Mouse (Mus musculus) olfactory bulb, adult 2 months (tissue): ENCODE data around the gene Foxp4. TPM values are rescaled to one million over a fixed set of nuclear protein-coding genes. Genes with fewer than 3 reads are reported as not detected.
A peak's percentile ranks its signal among the peaks of the same experiment; 100 is the strongest.

Experiments used
- H3K27ac ChIP-seq: fragments of 200-500 bp; 2 replicates; pipeline ENCODE4 v1.5.1; 2012; ENCODE audit warnings: low read depth, low read length; ENCODE audit not compliant: insufficient read depth
- H3K4me1 ChIP-seq: fragments of 200-500 bp; 2 replicates; pipeline ENCODE4 v1.6.1; 2012; ENCODE audit warnings: low read length; ENCODE audit not compliant: control insufficient read depth, insufficient read depth
- H3K4me3 ChIP-seq: fragments of 200-500 bp; 2 replicates; pipeline ENCODE4 v1.5.1; 2012; ENCODE audit warnings: mild to moderate bottlenecking, low read depth, low read length, moderate library complexity; ENCODE audit not compliant: insufficient read depth
- CTCF ChIP-seq: fragments of 200-500 bp; IDR thresholded peaks from 2 replicates; pipeline ENCODE4 v1.5.1; 2012; ENCODE audit warnings: low read depth, mild to moderate bottlenecking, low read length, moderate library complexity; ENCODE audit not compliant: insufficient read depth
- POLR2A ChIP-seq: fragments of 200-500 bp; IDR thresholded peaks from 2 replicates; pipeline ENCODE4 v1.6.1; 2012; ENCODE audit warnings: mild to moderate bottlenecking, low read depth, low read length, moderate library complexity; ENCODE audit not compliant: insufficient read depth
- WGBS: fragments of 180-500 bp; shearing (Covaris S2); methylation state at CpG from one replicate; pipeline ENCODE4 v1.1.7; 2018; 5-methylcytosine and 5-hydroxymethylcytosine counted together
- polyA plus RNA-seq: library from polyadenylated mRNA; stranded (reverse); fragments of >200 nt; gene quantifications from 2 replicates; pipeline ENCODE4 v1.2.4, GENCODE M21; 2012; ENCODE audit warnings: low replicate concordance; ENCODE audit not compliant: missing spikeins, insufficient read depth, insufficient read length

Gene Foxp4
- polyA plus RNA-seq, 1 experiment, result not detected

DNA sequence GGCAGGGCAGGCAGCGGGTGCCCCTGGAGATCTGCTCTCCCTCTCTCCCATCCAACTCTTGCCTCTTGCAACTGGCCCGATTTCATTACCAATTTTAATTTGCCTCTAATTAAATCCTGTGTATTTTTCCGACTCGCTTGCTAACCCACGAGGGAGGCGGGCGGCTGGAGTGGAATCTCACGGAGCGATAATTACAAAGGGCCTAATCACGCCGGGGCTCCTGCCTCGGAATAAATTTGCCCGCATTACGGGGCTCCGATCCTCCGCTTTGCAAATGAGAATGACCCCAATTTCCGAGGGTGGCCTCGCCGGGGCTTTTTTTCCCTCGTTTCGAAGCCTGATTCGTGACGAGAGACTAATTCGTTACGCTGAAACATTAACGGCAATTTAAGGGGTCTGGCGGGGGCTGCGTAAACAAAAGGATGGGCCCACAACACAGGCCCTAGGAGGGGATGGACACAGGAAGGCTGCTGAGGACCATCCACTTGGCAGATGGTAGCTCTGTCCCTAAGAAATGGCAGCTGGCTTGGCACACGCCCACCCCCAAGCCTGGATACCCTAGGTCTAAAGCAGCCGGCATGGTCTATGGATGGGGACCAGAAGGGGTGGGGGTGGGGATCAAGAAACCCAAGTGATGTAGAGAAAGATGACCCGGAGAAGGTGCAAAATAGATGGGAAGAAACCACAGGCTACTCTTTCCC, 52.0 kb downstream of the Foxp4 start:
- TF ChIP-seq POLR2A (no peak), CTCF (no peak)
- 35% methylated on average over 31 of the region's 31 CpGs for WGBS
- H3K4me3 ChIP-seq, result no peak overlapping the region
- H3K27ac ChIP-seq, result no peak overlapping the region
- H3K4me1 ChIP-seq, result peaks cover 31% of the 10 kb centered on the region

DNA sequence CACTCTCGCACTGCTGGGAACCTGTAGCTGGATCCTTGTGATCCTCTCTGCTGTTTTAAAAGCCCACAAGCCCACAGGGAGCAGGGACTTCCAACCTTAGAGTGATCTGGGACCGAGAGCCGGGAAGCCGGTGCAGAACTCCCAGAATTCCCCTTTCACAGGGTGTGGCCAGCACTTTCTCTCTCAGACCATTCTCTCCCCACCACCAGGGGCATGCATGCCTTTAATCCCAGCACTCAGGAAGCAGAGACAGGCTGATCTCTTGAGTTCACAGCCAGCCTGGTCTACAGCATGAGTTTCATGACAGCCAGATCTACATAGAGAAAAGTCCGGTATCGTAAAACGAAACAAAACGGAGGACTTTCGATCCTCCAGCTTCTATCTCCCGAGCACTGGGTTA, 54.6 kb downstream of the Foxp4 start:
- H3K4me1 ChIP-seq, result peaks cover 16% of the 10 kb centered on the region
- H3K4me3 ChIP-seq, result no peak overlapping the region
- TF ChIP-seq POLR2A, result no peak
- TF ChIP-seq CTCF, result no peak
- WGBS, result 91% methylated on average over 10 of the region's 10 CpGs
- H3K27ac ChIP-seq, result no peak overlapping the region

DNA sequence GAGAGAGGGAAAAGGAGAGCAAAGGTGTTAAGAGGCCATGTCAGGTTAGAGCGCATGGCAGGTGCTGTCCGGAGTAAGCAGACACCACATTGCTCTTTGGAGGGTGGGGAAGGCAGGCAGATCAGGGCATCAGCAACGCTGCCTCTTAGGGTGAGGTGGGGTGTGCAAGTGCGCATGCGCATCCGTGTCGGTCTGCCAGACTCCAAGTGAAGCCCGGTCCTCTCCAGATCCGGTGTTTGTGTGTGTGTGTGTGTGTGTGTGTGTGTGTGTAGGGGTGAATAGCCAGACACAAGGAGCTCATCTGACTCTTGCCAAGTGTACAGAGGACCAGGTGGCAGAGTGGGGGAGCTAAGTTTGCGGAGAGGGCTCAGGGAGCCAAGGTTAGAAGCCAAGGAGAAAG, 58.4 kb downstream of the Foxp4 start:
- no peak for TF ChIP-seq CTCF
- no peak for TF ChIP-seq POLR2A
- 57% methylated on average over 10 of the region's 10 CpGs for WGBS
- Histone ChIP-seq H3K27ac (no peak overlapping the region), H3K4me1 (peaks cover 2% of the 10 kb centered on the region; the same call in 1 of the 2 replicates), H3K4me3 (no peak overlapping the region)

DNA sequence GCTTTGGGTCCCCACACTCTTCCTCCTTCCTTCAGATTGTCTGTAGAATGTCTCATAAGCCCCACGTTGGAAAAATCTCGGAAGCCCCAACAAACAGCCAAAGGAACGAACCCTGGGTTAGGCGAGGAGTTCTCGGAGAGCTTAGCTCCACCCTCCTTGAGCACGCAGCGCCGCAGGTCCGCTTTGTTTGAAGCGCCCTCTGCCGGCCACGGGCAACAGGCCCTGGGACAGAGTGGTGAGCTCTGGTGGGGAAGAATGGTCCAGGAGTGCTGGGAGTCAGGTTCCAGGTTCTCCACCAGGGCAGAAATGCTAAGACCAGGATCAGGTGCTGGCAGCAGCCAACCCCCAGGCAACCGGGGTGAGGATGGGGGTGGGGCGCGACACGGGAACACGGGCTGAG, 59.9 kb downstream of the Foxp4 start:
- TF ChIP-seq POLR2A, result no peak
- TF ChIP-seq CTCF, result peak; percentile 95
- Histone ChIP-seq H3K27ac (no peak overlapping the region), H3K4me3 (no peak overlapping the region), H3K4me1 (peaks cover 2% of the 10 kb centered on the region; the same call in 1 of the 2 replicates)
- WGBS, result 5% methylated on average over 17 of the region's 17 CpGs

DNA sequence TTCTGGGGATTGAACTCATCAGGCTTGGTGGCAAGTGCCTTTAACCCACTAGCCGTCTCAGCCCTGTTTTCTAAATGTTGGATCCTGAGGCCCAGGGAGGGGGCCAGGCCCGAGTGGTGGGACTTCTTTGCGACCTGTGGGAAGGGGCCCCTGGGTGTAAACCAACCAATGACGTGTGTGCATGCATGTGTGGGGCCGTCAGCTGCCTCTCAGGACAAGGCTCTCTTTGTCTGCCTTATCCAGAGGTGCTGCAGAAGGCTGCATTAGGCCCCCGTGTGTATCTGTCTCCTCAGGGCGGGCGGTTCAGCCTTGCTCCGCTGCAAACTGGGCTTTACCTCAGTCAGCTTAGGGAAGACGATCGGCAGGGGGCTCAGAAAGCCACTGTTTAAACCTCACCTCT, 61.0 kb downstream of the Foxp4 start:
- Histone ChIP-seq H3K4me3 (no peak overlapping the region), H3K27ac (no peak overlapping the region), H3K4me1 (peaks cover 2% of the 10 kb centered on the region; the same call in 1 of the 2 replicates)
- TF ChIP-seq POLR2A (no peak), CTCF (no peak)
- WGBS, result 41% methylated on average over 11 of the region's 11 CpGs

- no peak overlapping the region for H3K4me3 ChIP-seq
- peaks cover 2% of the 10 kb centered on the region; the same call in 1 of the 2 replicates for H3K4me1 ChIP-seq
- WGBS, result 54% methylated on average over 4 of the region's 4 CpGs
- TF ChIP-seq CTCF (no peak), POLR2A (no peak)
- no peak overlapping the region for H3K27ac ChIP-seq
Measured at GRCm38 (mm10) chr17:47863023-47863422, 61.4 kb downstream of the Foxp4 start.

- 81% methylated on average over 4 of the region's 4 CpGs for WGBS
- no peak overlapping the region for H3K27ac ChIP-seq
- no peak overlapping the region for H3K4me3 ChIP-seq
- no peaks in the 10 kb centered on the region for H3K4me1 ChIP-seq
- TF ChIP-seq CTCF (no peak), POLR2A (no peak)
Measured at GRCm38 (mm10) chr17:47855544-47855943, 68.9 kb downstream of the Foxp4 start.

- TF ChIP-seq CTCF (no peak), POLR2A (no peak)
- 57% methylated on average over 8 of the region's 8 CpGs for WGBS
- Histone ChIP-seq H3K27ac (no peak overlapping the region), H3K4me1 (no peaks in the 10 kb centered on the region), H3K4me3 (no peak overlapping the region)
Measured at GRCm38 (mm10) chr17:47854908-47855307, 69.5 kb downstream of the Foxp4 start.

DNA sequence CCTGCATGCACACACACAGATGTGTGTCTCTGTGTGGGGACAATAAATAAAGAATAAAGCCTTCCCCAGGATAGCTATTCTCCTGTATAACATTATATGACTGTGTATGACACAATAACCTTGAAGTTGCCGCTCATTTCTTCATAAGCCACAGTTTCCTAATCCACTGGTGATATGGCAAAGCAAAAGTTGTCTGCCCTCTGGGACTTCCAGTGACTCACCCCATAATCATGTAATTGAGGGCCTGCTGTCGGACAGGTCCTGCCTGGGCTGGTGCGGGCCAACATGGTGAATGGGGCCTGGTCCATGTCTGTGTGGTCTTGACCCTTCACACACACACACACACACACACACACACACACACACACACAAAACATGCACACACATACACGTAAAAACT, 70.7 kb downstream of the Foxp4 start:
- no peak overlapping the region for H3K27ac ChIP-seq
- WGBS, result 94% methylated on average over 4 of the region's 4 CpGs
- H3K4me1 ChIP-seq, result no peaks in the 10 kb centered on the region
- TF ChIP-seq POLR2A, result no peak
- no peak overlapping the region for H3K4me3 ChIP-seq
